Mouse (Mus musculus) B cell, adult 67 days (primary cell): ENCODE data around the gene Mboat7. TPM values are rescaled to one million over a fixed set of nuclear protein-coding genes. Genes with fewer than 3 reads are reported as not detected.

Experiments
- total RNA-seq, 2 experiments: library from RNA; stranded (reverse); gene quantifications; 4 replicates each; pipeline ENCODE4 v1.2.4; 2023

Gene Mboat7
- 10 to 100 TPM; 67.2 to 71.9 TPM for total RNA-seq

GRCm38 (mm10) chr7:3692987-3693808, at the start of gene Mboat7:
TSS of gene Mboat7 (minus strand) at chr7:3693523.

GRCm38 (mm10) chr7:3720268-3720667, 26.9 kb upstream of the Mboat7 start, which contains the start of gene Pirb:
TSS of gene Pirb (minus strand) at chr7:3720391.

GRCm38 (mm10) chr7:3703879-3704441, 10.6 kb upstream of the Mboat7 start, which contains the start of gene Rps9:
TSS of gene Rps9 (plus strand) at chr7:3703993.

GRCm38 (mm10) chr7:3692382-3692986, 839 bp downstream of the Mboat7 start, which contains the start of gene Tsen34:
TSS of gene Tsen34 (plus strand) at chr7:3692863.

GRCm38 (mm10) chr7:3677342-3677741, 16.0 kb downstream of the Mboat7 start, which contains the start of gene Tmc4:
TSS of gene Tmc4 (minus strand) at chr7:3677553.

GRCm38 (mm10) chr7:3665215-3666114, 27.9 kb downstream of the Mboat7 start, which contains the start of gene Leng1:
TSS of gene Leng1 (minus strand) at chr7:3665840.

GRCm38 (mm10) chr7:3644672-3645487, 48.4 kb downstream of the Mboat7 start, which contains the start of gene Cnot3:
TSS of gene Cnot3 (plus strand) at chr7:3645268.

GRCm38 (mm10) chr7:3629543-3630477, 63.5 kb downstream of the Mboat7 start, which contains the start of the genes Tfpt and Prpf31:
TSS of gene Tfpt (minus strand) at chr7:3629929.
TSS of gene Prpf31 (plus strand) at chr7:3629985.

Other genes starting within 250 kb of the Mboat7 start
- not detected for gene Tarm1, start 190.9 kb downstream of the Mboat7 start, total RNA-seq
- not detected for gene Oscar, start 77.4 kb downstream of the Mboat7 start, total RNA-seq
- 100 to 1,000 TPM; 279 to 317 TPM for gene Ndufa3, start 76.2 kb downstream of the Mboat7 start, total RNA-seq
- gene Tfpt, start 63.6 kb downstream of the Mboat7 start, total RNA-seq, result 10 to 100 TPM; 22.5 to 23.8 TPM
- gene Prpf31, start 63.5 kb downstream of the Mboat7 start, total RNA-seq, result 10 to 100 TPM; 62.1 to 76.9 TPM
- gene Cnot3, start 48.3 kb downstream of the Mboat7 start, total RNA-seq, result 100 to 1,000 TPM; 124 to 138 TPM
- 10 to 100 TPM; 10.8 to 11.4 TPM for gene Leng1, start 27.7 kb downstream of the Mboat7 start, total RNA-seq
- gene Tmc4, start 16.0 kb downstream of the Mboat7 start, total RNA-seq, result 10 to 100 TPM in 1 of 2 experiments, 1 to 10 TPM in 1; 7.6 to 11.1 TPM
- 10 to 100 TPM; 34.0 to 43.8 TPM for gene Tsen34, start 660 bp downstream of the Mboat7 start, total RNA-seq
- 1,000 to 10,000 TPM; 1,992 to 2,030 TPM for gene Rps9, start 10.5 kb upstream of the Mboat7 start, total RNA-seq
- 10 to 100 TPM; 34.6 to 37.2 TPM for gene Pirb, start 26.9 kb upstream of the Mboat7 start, total RNA-seq
- 1 to 10 TPM; 6.4 to 6.7 TPM for gene Gm15448, start 132.2 kb upstream of the Mboat7 start, total RNA-seq
- 10 to 100 TPM in 1 of 2 experiments, 1 to 10 TPM in 1; 9.2 to 11.3 TPM for gene Pira2, start 151.5 kb upstream of the Mboat7 start, total RNA-seq
- 1 to 10 TPM; 7.0 to 8.0 TPM for gene Gm14548, start 204.6 kb upstream of the Mboat7 start, total RNA-seq
- gene Lilra6, start 222.0 kb upstream of the Mboat7 start, total RNA-seq, result 1 to 10 TPM; 6.3 to 7.4 TPM